Mouse (Mus musculus): ENCODE measurements around the gene Sox5. TPM values are rescaled to one million over a fixed set of nuclear protein-coding genes. Genes with fewer than 3 reads are reported as not detected.

The Sox5 gene
- polyA plus RNA-seq (2017; shearing (Covaris generic)), result 0.58 TPM

DNA sequence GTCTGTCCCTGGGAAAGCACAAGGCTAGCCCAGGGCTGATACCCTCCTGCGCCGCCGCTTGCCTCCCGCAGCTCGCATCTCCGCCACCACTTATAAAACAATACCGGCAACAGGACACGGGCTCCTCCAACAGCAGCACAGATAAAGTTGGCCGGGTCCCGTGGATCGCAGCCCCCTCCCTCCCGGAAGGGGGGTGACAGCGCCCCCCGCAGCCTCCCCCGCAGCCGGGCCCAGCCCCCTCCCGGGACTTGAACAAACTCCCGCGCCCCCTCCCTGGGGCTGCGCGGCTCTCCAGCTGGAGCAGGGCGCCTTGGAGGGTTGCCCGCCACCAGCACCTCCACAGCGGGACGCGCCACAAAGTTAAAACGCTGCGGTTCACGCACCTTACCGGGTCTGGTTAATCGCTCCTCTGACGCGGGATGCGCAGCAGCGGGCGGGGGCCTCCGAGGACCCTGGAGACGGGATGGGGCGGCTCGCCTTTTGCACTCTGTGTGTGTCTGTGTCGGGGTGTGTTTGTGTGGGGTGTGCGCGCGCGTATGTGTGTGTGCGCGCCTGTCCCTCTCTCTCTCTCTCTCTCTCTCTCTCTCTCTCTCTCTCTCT lies at the start of gene Sox5:
Sox5 (minus strand) TSS at position 547 of the 600 bp plus-strand sequence.

Measured in CD4-positive, CD25-positive, alpha-beta regulatory T cell, adult 9 weeks (primary cell).